21 mouse cellular contexts compared by ENCODE assay signal in the genomic region with DNA sequence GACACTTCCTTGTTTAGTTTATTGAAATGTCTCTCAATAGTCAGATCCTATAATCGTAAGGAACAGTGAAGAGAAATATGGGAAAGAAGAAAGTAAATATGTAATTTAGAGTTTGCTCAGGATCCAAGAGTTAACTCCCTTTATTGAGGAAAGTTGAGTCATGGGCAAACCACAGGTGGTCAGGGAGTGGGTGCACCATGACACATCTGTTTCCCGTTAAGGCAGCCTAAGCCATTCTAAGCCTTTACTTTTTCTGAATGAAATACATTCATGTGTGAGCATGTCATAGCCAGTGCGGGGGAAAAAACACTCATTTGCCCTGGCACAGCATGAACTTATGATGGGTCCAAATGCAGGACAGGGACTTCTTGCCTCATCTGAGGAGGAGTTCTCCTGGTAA.
A peak's percentile ranks its signal among the peaks of the same experiment; 100 is the strongest.
DNase-seq lines count a peak whose midpoint lies in the region; ATAC-seq and TF ChIP-seq lines count a peak whose summit lies in the region.
"Had no signal": no experiment of that assay in that cellular context is flagged by ENCODE, and none has a peak within 500 bp of the region (broad histone marks: within the 10 kb centered on the region; RNA-seq: fewer than 3 reads in every experiment).

No protein-coding gene starts in this region.

- TF ChIP-seq POLR2A in lung, adult 2 months (IDR thresholded peaks at IDR 0.05; ENCODE audit: borderline replicate concordance, extremely low read depth, low read depth, low read length) = no peak

- H3K4me1 ChIP-seq in embryonic facial prominence, embryonic 15.5 days = 0 out of 2 replicates have a peak, but pooled peaks cover 2% of the 10 kb centered on the region
- H3K4me1 ChIP-seq in limb, embryonic 12.5 days (replicated peaks) = no peaks in the 10 kb centered on the region
- H3K4me1 ChIP-seq in hindbrain, embryonic 13.5 days (replicated peaks) = no peaks in the 10 kb centered on the region
- H3K4me1 ChIP-seq in lung, adult 2 months (ENCODE audit: control insufficient read depth, insufficient read depth, low read length) = no peaks in the 10 kb centered on the region
- H3K4me1 ChIP-seq: hindbrain, embryonic 15.5 days; midbrain, embryonic 15.5 days had no signal

- intact Hi-C loops in left cerebral cortex, postnatal 14 days (cut with DNase I) = no loop called here

- POLR2A ChIA-PET in Patski (lab: Charles Lee) = no interaction called here

- CTCF ChIA-PET in Patski (lab: Charles Lee) = no interaction called here

- ATAC-seq in Patski = peak; percentile 44
- peak; percentile 43; the same call in 1 of the 2 replicates for ATAC-seq in embryonic facial prominence, embryonic 15.5 days (ENCODE audit: insufficient number of reproducible peaks, low FRiP score, low TSS enrichment, low read depth)
- ATAC-seq in limb, embryonic 12.5 days (ENCODE audit: insufficient number of reproducible peaks, insufficient read depth, low FRiP score, low TSS enrichment, low read depth) = peak; percentile 68; the same call in 1 of the 2 replicates
- ATAC-seq in hindbrain, embryonic 13.5 days (ENCODE audit: low FRiP score) = no peak
- ATAC-seq: forebrain, postnatal 0 days; midbrain, embryonic 15.5 days had no signal

- no peak overlapping the region for H3K4me2 ChIP-seq in embryonic facial prominence, embryonic 15.5 days (replicated peaks)
- H3K4me2 ChIP-seq in limb, embryonic 12.5 days = no peak overlapping the region
- no peak overlapping the region for H3K4me2 ChIP-seq in hindbrain, embryonic 13.5 days
- H3K4me2 ChIP-seq: hindbrain, embryonic 15.5 days; midbrain, embryonic 15.5 days had no signal

- no peak for TF ChIP-seq CTCF in Patski (IDR thresholded peaks at IDR 0.05)
- TF ChIP-seq CTCF in lung, adult 2 months (IDR thresholded peaks at IDR 0.05; ENCODE audit: insufficient read depth, low read length) = no peak

- no peak overlapping the region for H3K9ac ChIP-seq in embryonic facial prominence, embryonic 15.5 days
- H3K9ac ChIP-seq in limb, embryonic 12.5 days (replicated peaks) = no peak overlapping the region
- H3K9ac ChIP-seq in hindbrain, embryonic 13.5 days = no peak overlapping the region
- H3K9ac ChIP-seq: forebrain, postnatal 0 days; hindbrain, embryonic 15.5 days; midbrain, embryonic 15.5 days had no signal

- in situ Hi-C loops in Patski (cut with MboI; ENCODE audit: low pct_unique_long_range_greater_than_20kb) = loop anchor here (5.0 to 10.0 kb wide), 2 partner anchors 128 to 224 kb away; a partner anchor contains a TSS

- peak; percentile 11 for DNase-seq in 3T3-L1 (ENCODE audit: low read depth, low spot score)
- DNase-seq in Patski (ENCODE audit: low read depth, low spot score) = no peak
- no peak for DNase-seq in left cerebral cortex, postnatal 14 days (ENCODE audit: low spot score in 2 of 2)
- DNase-seq in lung, adult 2 months = no peak
- DNase-seq: adrenal gland, adult 2 months; cerebellum, adult 11-12 months; cerebellum, postnatal 36 days; forebrain, postnatal 0 days; gastrocnemius, postnatal 14 days; heart, postnatal 10 days; kidney, adult 18-20 months; kidney, postnatal 25 days; lung, adult 18-20 months had no signal

- no peak overlapping the region for H3K27ac ChIP-seq in embryonic facial prominence, embryonic 15.5 days (replicated peaks)
- H3K27ac ChIP-seq in limb, embryonic 12.5 days = no peak overlapping the region
- H3K27ac ChIP-seq in hindbrain, embryonic 13.5 days = no peak overlapping the region
- H3K27ac ChIP-seq: heart, embryonic 10.5 days; hindbrain, embryonic 15.5 days; macrophage; midbrain, embryonic 15.5 days had no signal

- H3K4me3 ChIP-seq in embryonic facial prominence, embryonic 15.5 days (replicated peaks) = no peak overlapping the region
- H3K4me3 ChIP-seq in limb, embryonic 12.5 days (replicated peaks) = no peak overlapping the region
- no peak overlapping the region for H3K4me3 ChIP-seq in hindbrain, embryonic 13.5 days
- H3K4me3 ChIP-seq in lung, adult 2 months (replicated peaks; ENCODE audit: extremely low read depth, low read depth, low read length) = no peak overlapping the region
- H3K4me3 ChIP-seq: erythroblast, embryonic 14.5 days; heart, embryonic 10.5 days; hindbrain, embryonic 15.5 days; midbrain, embryonic 15.5 days had no signal

- WGBS in embryonic facial prominence, embryonic 15.5 days = 36% methylated on average over 3 of the region's 3 CpGs
- WGBS in limb, embryonic 12.5 days = 46% methylated on average over 3 of the region's 3 CpGs
- 86% methylated on average over 3 of the region's 3 CpGs for WGBS in hindbrain, embryonic 13.5 days
- 72% methylated on average over 3 of the region's 3 CpGs for WGBS in lung, adult 2 months

- H3K27me3 ChIP-seq in Patski = no peaks in the 10 kb centered on the region
- H3K27me3 ChIP-seq in embryonic facial prominence, embryonic 15.5 days = no peaks in the 10 kb centered on the region
- no peaks in the 10 kb centered on the region for H3K27me3 ChIP-seq in limb, embryonic 12.5 days
- H3K27me3 ChIP-seq in hindbrain, embryonic 13.5 days = no peaks in the 10 kb centered on the region
- H3K27me3 ChIP-seq: hindbrain, embryonic 15.5 days; midbrain, embryonic 15.5 days had no signal

- H3K9me3 ChIP-seq in embryonic facial prominence, embryonic 15.5 days (replicated peaks) = no peaks in the 10 kb centered on the region
- H3K9me3 ChIP-seq in limb, embryonic 12.5 days = no peaks in the 10 kb centered on the region
- no peaks in the 10 kb centered on the region for H3K9me3 ChIP-seq in hindbrain, embryonic 13.5 days
- H3K9me3 ChIP-seq: heart, embryonic 10.5 days; hindbrain, embryonic 15.5 days; midbrain, embryonic 15.5 days had no signal

- H3K36me3 ChIP-seq in embryonic facial prominence, embryonic 15.5 days = no peaks in the 10 kb centered on the region
- no peaks in the 10 kb centered on the region for H3K36me3 ChIP-seq in limb, embryonic 12.5 days
- H3K36me3 ChIP-seq in hindbrain, embryonic 13.5 days = no peaks in the 10 kb centered on the region
- H3K36me3 ChIP-seq: heart, embryonic 10.5 days; hindbrain, embryonic 15.5 days; midbrain, embryonic 15.5 days had no signal
